Mouse (Mus musculus) ES-E14 (cell line): ENCODE measurements at regions not wholly inside any gene's neighbourhood (a gene's known extent, or its start where the extent isn't known, plus 50 kb on each side); places are given as distances from the start of the nearest gene placed in this dataset.

ENCODE experiments used
- CHD2 ChIP-seq: IDR thresholded peaks from 2 replicates; pipeline ENCODE4 v1.6.1; 2014; ENCODE audit warnings: mild to moderate bottlenecking, low read depth, low read length, inconsistent platforms
- HCFC1 ChIP-seq: IDR thresholded peaks from 2 replicates; pipeline ENCODE4 v1.6.1; 2012; ENCODE audit warnings: low read length, inconsistent platforms, borderline replicate concordance; ENCODE audit not compliant: insufficient read depth

DNA sequence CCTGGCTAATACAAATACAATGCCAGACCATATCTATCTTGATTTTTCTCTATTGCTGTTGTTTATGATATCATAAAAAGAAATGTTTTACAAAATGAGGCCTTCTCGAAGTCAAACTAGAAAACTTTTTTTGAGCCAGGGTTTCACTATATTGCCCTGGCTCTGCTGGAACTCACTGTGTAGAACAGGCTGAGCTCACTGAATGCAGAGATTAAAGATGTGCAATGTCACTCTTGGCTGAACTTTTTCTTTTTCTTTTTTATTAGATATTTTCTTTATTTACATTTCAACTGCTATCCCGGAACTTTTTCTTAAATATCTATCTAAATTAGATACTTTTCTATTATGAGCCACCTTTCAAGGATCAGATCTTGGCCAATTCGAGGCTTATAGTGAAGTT, 224.5 kb upstream of the Tcf21 start:
- TF ChIP-seq CHD2 (no peak), HCFC1 (no peak)
